Mouse (Mus musculus) brain, adult 2 months (tissue): ENCODE results near the gene Tnnt1.

ENCODE experiments used
- DNase-seq: peaks from one replicate; pipeline ENCODE4 v3.0.0; 2011; ENCODE audit warnings: low read depth, low spot score

Tnnt1 gene

DNA sequence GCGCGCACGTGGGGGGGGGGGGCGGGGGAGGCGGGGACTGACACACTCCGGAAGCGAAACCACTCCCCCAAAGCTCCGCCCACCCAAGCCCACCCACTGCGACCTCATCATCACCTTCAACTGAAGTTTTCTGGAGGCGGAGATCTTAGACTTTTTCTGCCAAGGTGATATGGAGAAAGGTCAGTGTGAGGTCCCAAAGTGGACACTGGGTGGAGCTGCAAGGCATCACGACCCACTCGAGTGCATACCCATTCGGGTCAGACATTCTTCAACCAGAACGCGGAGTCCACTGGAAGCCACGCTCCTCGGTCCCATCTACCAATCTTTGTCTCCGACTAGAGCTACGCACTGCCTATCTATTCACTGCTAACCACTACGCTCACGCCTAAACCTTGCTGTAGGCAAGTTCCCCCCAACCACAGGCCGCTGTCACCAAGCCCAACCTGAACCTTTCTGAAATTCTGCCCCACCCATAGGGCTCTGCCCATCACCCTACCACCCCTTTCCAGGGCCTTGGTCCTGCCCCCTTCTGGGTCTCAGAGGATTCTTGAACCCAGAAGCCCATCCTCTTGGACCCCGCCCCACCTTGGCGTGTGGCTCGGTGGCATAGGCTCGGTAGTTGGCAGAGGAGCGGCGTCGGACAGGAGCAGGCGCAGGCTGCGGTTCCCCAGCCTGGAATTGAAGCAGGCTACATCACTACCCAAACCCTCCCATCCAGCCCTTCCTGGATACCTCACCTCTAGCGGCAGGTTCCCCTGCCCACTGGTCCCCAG is 5.2 kb upstream of the Tnnt1 start:
- no peak for DNase-seq

DNA sequence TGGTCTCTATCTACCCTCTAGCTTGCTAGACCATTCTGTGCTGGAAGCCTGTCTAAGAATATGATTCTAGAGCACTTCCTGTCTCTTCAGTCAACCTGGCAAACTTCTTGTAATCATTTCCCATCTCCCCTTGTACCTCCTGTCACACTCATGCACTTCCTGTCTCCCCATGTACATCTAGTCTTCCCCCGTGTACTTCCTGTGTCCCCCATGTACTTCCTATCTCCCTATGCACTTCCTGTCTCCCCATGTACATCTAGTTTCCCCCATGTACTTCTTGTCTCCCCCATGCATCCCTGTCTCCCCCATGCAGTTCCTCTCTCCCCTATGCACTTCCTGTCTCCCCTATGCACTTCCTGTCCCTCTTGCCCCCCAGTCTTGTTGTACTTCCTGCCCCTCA is 2.3 kb upstream of the Tnnt1 start:
- DNase-seq = no peak

DNA sequence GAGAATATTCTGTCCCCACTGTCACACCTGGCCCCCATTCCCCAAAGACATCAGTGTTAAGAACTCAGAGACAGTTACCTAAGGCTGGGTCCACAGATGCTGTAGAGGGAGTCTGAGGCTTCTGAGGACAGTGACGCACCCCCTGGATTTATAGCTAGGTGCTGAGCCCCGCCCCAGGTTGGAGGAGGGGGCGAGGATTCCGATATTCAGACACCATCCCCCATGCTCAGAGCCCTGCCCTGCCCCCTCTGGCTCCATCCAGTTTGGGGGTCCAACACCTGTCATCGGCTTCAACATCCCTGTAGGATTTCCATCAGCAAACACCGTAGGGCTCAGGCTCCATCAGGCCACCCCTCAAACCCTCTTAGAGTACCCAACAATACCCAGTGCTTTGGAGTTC is 329 bp downstream of the Tnnt1 start:
- DNase-seq = no peak

DNA sequence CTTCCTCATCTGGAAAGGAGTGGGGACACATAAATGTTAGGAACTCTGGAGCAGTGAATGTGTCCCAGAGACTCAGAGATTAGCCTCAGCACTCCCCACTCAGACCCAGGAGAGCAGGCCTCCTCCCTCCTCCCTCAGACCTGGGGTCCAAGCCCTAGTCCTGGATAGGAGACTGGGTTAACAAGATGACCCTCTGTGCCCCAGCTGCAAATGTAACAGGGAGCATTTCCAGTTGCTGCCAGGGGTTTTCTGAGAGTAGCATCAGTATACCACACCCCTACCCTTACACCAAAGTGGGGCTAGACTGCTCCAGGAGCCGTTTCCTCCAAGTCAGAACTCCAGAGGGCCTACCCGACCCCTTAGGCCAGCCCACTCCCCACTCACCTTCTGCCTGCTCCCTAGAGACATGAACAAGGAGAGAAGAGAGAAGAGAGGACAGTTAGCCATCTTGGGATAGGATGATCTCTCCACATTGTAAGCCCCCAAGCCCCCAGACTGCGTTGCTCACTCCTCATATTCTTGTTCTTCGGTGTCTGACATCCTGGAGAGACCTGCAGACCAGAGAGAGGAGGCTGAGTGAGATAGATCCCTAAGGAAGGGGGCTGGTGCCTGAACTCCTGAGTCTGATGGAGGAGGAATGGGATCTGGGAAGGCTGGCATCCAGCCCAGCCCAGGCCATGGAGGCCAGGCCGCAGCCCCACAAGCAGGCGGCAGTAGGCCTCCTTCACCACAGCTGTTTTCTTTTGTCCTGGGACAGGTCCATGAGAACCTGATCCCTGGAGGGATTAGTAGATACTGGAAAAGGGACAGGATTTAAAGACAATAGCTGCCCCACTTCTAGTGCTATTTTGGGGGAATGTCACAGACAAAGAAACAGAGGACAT is 2.1 kb downstream of the Tnnt1 start:
- no peak for DNase-seq

DNA sequence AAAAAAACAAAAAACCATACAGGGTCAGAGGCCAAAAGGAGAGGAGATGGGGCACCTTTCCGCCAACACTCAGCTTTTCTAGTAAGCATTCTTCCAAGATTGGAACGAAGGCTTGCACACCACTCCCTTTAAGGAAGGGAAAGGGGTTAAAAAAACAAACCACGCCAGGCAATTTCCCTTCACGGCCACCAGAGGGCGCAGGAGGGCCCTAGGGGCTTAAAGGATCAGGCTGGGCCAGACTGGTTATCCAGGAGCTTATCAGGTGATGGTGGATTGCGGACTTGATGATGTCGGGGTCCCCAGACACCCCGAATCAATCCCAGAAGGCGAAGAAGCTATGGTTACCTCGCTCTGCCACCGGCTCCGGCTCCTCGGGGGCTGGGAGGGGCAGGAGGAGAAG is 2.9 kb downstream of the Tnnt1 start:
- peak; percentile 55 for DNase-seq

DNA sequence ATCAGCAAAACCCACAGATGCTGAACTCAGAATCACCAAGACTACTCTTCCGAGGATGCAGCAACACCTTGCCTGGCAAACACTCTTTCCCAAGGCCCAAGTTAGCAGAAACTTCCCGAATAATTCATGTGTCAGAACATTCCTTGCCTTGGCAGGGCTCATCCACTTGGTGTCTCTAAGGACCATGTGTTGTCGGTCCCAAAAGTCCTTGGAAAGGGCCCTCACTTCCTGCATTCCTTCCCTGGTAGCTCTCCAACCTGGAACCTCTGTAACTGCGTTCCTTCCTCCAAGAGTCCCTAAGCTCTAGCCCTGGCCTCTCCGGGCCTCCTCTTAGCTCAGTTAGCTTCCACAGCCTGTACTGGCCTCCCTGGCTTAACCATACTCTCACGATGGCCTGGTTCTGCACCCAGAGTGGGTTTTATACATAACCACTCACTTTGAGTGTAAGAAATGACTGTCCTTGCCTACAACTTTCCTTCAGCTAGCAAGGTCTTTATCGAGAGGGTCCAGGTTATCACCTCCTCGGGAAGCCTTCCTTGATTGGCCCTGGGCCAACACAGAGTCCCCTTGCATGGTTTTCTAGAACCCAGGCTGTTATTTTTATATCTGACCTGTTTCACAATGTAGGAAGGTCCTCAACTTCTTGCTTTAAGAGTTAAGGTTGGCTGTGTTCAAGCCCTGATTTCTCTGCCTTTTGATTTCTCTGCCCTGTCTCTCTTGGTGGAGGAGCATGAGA is 4.5 kb downstream of the Tnnt1 start:
- no peak for DNase-seq

DNA sequence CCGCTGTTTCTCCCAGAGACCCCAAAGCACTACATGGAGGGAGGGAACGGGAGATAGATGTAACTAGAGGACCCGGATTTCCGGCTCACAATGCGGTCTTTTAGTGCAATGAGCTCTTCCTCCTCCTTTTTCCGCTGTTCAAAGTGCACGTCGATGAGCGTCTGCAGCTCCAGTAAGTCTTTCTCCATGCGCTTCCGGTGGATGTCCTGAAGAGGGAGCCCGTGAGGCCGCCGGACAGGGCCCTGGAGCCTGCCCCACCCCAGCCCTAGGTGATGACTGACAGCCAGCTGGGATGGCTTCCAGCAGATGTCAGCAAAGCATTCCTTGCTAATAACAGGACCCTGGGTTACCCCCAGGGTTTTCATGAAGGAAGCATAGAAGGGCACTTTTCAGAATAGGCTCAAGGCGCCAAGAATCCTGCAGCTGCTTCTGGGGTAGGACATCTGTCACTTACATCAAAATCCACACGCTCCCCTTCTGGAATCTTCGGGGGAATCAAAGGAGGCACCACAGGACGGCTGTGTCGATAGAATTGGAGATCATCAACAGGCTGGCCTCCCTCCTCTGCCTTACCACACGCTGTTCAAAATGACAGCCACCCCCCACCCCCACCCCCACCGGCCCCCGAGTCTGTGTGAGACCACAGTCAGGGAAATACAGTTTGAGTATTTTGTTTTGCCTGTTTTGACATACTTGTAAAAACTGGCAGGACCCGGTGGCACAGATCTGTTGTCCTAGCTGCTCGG is 6.1 kb downstream of the Tnnt1 start:
- DNase-seq = peak; percentile 69

DNA sequence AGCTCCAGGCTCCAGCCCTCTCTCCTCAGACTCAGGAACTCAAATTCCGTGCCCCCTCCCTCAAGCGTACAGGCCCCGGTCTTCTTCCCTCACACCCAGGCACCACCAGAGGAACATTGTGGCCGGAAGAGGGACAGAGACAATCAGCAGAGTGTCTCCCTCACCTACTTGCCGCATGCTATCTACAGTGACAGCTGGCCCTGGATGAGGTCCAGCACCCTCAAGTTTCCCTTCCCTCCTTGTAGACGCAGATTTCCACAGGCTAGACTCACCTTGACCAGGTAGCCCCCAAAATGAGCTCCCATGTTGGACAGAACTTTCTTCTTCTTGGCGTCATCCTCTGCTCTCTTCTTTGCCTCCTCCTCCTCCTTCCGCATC is 7.5 kb downstream of the Tnnt1 start:
- DNase-seq = no peak

DNA sequence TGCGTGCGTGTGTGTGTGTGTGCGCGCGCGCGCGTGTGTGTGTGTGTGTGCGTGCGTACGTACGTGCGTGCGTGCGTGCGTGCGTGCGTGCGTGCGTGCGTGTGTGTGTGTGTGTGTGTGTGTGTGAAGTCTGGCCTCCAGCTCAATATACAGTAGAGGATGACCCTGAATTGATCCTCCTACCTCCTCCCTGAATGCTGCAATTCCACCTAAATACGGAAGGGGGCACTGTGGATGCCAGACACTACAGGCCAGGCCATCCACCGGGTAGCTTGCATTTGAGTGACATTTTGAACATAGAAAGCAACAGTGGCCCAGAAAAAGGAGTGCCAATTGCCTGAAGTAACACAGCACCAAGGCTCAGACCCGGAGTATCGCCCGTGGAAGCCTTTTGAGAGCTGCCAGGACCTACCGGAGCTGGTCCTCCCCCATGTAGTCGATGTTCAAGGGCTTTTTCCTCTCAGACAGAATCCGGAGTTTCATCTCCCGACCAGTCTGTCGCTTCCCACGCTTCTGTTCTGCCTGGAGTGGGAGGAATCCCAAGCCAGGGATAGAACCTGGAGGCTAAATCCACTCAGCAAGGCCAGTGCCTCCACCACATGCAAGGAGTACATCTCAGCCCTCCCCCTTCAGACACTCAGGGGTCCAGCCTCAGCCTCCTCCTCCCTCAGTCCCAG is 8.0 kb downstream of the Tnnt1 start:
- DNase-seq = peak; percentile 77

DNA sequence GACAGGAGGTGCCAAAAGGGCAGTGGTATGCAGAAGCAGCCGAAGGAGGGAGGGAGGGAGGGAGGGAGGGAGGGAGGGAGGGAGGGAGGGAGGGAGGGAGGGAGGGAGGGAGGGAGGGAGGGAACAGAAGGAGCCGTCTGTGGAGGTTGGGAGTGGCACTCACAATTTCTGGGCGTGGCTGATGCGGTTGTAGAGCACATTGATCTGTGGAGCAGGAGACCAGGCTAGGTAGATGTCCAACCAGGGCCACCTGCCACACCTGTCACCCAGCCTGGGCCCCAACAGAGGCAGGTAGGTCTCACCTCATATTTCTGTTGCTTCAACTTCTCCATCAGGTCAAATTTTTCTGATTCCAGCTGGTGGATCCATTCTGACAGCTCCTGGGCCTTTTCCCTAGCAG is 9.0 kb downstream of the Tnnt1 start:
- no peak for DNase-seq

DNA sequence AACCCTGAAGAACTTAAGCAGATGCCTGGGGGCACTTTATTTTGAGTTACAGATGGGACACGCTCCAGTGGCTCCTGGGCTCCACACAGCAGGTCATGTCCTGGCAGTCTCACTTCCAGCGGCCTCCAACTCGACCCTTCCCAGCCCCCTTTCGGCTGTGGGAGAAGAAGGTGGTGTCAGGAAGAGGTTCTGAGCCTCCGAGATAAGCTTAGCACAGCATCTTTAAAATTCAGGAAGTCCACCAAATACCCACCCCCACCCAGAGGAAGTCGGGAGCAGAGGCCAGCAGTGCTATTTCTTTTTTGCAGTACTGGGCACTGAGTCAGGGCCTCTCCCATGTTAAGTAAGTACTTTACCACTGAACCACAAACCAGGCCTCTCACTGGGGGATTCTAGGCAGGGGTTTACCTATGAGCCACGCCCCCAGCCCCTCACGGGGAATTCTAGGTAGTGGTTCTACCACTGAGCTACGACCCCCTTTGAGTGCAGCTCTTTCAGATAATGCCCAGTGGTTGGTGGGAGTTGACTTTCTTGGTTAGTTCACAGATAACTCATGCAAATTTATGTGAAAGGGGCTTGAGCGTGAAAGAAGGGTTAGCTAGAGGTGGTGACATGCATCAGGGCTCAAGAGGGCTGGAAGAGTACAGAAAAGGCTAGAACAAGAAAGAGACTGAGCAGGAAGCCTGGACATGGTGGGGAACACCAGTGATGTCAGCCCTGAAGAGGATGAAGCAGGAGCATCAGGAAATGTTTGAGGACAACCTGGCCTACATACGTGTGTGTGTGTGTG is 11.3 kb downstream of the Tnnt1 start:
- no peak for DNase-seq

DNA sequence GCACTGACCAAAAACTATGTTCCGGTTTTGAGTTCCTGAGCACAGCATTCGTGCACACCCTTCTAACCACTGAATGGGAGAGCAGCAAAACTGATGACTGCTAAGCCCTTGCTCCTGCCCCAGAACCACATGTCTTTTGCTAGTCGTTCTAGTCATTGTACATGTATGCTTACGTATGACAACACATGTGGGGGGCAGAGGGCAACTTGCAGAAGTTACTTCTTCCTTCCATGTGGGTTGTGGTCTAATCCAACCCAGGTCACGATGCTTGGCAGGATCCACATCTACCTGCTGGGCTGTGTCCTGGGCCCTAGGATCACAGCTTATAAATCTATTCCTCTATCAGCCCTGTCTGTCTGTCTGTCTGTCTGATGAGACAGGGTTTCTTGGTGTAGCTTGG is 12.3 kb downstream of the Tnnt1 start:
- DNase-seq = no peak

DNA sequence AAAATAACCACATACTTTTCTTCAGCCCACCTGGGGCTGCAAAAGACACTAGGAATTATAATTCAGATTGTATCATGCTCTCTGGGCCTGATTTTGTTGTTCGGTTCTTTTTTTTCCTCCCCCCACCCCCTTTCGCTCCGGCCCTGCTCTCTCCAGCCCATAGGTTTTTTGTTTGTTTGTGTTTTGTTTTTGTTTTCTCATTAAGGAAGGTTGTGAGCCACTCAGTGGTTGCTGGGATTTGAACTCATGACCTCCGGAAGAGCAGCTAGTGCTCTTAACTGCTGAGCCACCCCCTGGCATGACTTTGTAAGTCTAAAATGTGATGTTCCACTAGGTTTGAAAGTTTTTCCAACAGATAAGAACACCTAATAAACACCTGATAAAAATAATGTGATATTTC is 13.1 kb downstream of the Tnnt1 start:
- DNase-seq = no peak

DNA sequence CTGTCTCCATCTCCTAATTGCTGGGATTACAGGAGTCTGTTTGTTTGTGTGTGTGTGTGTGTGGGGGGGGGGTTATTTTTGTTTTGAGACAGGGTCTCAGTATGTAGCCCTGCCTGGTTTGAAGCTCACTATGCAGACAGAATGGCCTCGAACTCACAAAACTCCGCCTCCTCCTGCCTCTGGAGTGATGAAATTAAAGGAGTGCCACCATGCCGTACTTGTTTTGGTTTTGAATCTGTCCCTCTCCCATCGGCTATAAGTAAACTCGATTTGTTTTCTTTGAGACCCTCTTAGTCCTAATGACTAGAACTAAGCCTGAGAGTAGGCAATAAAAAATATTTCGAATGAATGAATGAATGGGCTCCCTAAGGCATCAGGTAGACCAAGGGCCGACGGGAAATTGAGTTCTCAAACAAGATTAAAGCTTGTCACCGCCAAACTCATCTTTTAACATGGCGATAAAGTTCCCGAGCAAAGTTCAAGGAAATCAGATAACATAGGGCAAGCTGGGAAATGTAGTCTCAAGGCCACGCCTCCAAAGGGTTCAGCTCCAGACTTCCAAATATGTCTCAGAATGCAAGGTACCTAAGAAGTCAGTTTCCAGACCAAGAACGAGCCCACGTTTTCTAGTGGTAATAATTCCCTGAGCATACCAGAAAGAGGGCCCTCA is 13.6 kb downstream of the Tnnt1 start:
- peak; percentile 96 for DNase-seq

DNA sequence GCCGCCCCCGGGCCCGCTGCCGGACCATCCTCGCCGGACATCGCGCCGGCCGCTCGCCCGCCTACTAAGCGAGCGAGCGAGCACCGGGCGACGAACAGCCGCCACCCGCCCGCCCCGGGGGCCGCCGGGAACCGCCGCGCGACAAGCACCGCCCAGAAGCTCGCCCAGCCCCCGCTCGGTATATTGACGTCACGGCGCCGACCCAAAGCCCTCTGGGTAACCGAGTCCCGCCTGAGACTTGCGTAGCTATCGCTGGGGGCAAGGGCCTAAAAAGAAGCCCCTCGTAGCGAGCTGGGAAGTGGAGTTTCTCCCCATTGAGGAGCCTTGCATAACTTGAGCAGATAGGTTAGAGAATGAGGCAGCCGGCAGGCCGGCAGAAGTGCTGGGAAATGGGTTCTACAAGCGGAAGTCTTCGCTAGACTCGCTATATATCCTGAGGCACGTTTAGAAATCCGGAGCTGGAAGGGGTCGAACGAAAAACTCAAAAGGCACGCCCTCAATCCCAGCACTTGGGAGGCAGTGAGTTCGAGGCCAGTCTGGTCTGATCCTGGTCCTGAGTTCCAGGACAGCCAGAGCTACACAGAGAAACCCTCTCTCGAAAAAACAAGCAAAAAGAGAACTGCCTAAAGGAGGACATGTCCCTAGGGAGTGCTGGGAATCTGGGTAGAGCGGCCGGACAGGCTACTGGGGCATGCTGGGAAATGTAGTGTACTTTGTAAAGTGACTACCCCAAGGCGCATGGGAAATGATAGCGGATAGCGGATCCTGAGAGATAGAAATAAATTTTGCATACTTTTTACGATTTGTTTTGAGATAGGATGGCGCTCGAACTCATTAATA is 14.4 kb downstream of the Tnnt1 start, which contains the start of gene Ppp1r12c:
Gene Ppp1r12c (minus strand): TSS at position 123 of the 840 bp plus-strand sequence.
- DNase-seq = peak; percentile 98

DNA sequence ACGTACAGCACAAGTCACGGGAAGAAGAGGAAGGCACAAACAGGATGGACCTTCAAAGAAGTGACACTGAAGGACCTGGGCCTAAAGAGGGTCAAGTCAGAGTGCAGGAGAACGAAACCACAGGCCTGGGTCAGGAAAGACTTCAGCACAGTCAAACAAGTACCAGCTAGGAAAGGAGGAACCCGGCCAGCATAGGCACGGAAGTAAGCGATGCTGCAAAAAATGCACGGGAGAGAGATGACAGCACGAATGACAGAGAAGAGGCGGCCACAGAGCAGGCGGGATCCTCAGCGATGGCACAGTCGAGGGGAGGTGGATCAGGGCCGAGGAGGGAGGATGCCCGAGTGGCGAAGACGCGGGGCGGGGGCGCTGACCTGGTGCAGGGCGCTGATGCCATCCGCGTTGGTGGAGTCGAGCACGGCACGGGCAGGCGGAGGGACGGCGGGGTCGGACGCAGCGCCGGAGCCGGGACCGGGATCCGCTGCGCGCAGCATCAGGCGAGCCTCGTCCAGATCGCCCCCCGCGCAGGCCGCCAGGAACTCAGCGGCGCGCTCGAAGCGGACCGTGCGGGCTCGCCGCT is 15.2 kb downstream of the Tnnt1 start:
- peak; percentile 56 for DNase-seq

DNA sequence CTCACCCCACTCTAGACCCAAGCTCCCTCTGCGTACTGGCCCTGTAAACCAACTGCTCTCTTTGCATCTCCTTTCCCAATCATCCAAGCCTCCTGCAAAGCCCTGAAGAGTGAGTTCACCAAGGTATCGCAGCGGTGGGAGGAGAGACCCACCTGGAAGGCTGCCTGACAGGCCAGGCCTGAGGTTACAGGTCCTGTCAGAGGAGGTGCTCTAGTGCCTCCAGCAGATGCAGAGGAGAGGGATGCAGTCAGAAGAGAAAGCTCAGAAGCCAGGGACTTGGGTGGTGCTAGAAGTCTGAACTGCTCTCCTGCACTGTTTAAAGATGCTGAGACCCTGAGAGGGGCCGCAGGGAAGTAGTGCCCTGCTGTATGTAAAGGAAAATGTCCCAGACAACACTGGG is 17.1 kb downstream of the Tnnt1 start:
- no peak for DNase-seq

DNA sequence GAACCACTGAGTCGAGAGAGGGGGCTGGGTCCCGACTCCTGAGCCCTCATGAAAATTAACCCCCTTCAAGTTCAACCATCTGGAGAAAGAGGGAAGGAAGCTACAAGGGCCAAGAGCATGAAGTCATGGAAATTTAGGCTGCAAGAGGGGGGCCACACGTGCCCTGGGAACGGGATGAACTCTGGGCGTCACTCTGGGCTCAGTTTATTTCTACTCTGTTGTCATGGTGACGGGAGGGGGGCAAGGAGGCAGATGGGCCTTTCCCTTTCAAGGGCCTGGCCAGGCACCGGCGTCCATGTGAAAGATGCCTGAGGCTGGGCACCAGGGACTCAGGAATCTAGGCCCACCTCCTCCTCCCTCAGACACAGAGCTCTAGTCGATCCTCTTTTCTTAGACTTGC is 17.9 kb downstream of the Tnnt1 start:
- DNase-seq = no peak
